Mouse (Mus musculus) CH12.LX (cell line): ENCODE results near the gene Homez.

Experiments
- HCFC1 ChIP-seq: IDR thresholded peaks from 2 replicates; pipeline ENCODE4 v1.6.1; 2012; ENCODE audit warnings: low read depth, mild to moderate bottlenecking, inconsistent platforms, low read length, improper control_type of control experiment
- NRF1 ChIP-seq: IDR thresholded peaks from 2 replicates; pipeline ENCODE4 v1.6.1; 2014; ENCODE audit warnings: low read depth, mild to moderate bottlenecking, inconsistent platforms, low read length, improper control_type of control experiment, moderate library complexity
- POLR2A ChIP-seq: IDR thresholded peaks from 2 replicates; pipeline ENCODE4 v1.6.1; 2011; ENCODE audit warnings: low read depth, mild to moderate bottlenecking, improper control_type of control experiment, low read length

GRCm38 (mm10) chr14:54912886-54913285 is 42.1 kb upstream of the Homez start, which contains the start of gene Slc22a17:
- TF ChIP-seq POLR2A (peak; percentile 58), HCFC1 (no peak), NRF1 (no peak)
